Mouse (Mus musculus) urinary bladder, adult 2 months (tissue): ENCODE measurements at regions not wholly inside any gene's neighbourhood (a gene's known extent, or its start where the extent isn't known, plus 50 kb on each side); places are given as distances from the start of the nearest gene placed in this dataset.

Source experiments
- DNase-seq: peaks from one replicate; pipeline ENCODE4 v3.0.0; 2022; ENCODE audit warnings: low spot score

DNA sequence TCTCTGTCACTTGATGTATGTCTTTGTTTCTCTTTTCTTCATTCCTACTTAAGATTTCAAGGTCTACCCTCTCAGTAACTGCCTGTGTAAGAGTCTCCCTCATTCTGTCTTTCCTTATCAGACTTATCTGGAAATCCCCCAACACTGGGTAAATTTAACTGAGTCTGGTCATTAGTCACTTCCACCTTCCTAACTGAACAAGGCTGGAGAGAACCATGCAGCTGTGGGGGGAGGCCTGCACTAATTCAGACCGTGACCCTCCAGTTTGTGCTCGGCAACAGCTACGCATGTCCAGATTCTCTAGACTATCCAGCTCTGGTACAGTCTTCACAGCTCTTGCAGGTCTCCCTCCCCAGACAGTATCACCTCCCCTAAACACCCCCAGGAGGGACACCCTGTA is 103.3 kb downstream of the Prox1 start:
- no peak for DNase-seq

- no peak for DNase-seq
These were observed 104.1 kb downstream of the Prox1 start for GRCm38 (mm10) chr1:190066426-190066825.

DNA sequence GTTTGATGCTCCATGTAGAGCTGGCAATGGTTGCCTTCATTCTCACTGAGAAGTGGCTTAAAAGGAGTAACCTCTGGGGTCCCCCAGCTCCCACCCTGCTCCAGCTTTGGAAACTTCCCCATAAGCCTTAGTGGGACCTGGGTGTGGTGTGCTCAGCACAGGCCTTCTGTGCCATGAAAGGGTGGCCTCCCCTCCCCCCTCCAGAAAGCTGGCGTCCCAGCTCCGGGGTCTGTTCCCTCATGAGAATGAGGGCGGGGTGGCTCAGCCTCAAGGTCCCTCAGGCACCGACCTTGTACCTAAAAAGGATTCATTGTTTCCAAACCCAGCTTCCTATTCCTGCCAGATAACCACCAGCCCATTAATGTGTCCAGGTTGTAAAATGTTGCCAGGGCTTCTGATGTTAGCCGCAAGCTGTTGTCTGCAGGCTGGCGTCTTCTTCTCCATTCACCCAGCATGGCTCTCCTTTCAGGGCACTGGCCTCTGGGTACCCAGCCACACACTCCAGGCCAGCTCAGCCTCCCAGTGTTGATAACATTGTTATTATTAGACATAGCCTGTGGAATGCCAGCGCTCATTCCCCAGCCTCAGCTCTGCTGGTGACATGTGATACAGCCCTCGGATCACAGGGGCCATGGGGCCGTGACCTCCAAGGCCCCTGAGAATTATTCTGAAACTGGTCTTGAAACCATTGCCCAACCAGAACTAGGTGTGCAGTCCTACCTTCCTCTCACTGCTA is 108.8 kb downstream of the Prox1 start:
- DNase-seq = no peak

DNA sequence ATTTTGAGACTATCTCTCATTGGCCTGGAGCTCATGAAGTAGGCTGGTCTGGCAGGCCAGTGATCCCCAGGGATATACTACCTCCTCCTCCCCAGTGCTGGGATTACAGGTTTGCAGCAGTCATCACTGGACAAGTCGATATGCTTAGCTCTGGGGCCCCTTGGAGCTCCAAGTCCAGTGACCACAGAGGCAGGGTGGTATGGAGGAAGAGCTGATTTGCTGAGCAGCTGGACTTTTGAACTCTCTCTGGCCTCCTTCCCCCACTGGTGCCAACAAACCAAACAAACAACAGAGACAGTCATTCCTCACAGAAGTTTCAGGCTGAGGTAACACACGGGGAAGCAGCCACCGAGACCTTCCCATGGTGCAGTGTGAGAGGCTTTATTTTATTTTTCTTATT is 111.5 kb downstream of the Prox1 start:
- DNase-seq = no peak

- DNase-seq = no peak
These were observed 113.6 kb downstream of the Prox1 start for GRCm38 (mm10) chr1:190056931-190057330.

GRCm38 (mm10) chr1:190051903-190052302 is 118.6 kb downstream of the Prox1 start:
- no peak for DNase-seq

GRCm38 (mm10) chr1:190048521-190049170 is 121.9 kb downstream of the Prox1 start:
- DNase-seq = no peak

- no peak for DNase-seq
These were observed 123.3 kb downstream of the Prox1 start for GRCm38 (mm10) chr1:190047201-190047600.

DNA sequence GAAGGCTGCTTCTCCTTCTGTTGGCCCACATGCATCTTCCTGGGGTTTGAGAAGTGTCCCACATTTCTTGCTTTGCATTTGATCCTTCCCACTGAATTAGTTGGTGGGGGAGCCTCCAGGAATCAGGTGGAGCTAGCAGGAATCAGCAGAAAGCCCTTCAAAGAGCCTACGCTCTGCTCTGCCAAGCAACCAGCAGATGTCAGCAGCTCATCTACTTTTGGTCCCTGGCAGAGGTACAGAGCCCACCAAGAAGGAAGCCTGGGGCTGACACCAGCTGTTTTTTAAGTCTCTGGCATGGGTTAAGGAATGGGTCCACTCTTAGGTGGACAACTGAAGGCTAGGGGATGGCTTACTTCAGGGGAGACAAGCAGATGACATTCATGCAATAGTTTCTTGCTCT is 123.6 kb upstream of the Smyd2 start:
- no peak for DNase-seq

DNA sequence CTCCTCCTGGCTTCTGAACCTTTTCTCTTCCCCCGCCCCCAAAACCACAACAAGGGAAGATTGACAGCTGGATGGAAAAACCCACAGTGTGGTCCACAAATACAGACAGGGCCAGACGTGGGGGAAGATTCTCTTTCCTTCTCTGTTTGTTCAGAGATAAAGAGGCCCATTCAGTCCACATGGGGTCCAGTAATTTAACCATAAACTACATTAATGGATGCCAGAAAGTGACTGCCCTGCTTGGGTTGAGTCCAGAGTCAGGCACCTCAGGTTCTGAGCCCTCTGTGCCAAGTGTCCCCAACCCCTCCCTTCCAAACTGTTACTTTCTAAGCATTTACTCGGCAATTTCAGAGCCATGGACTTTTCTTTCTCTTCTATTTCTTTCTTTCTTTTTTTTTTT is 121.9 kb upstream of the Smyd2 start:
- DNase-seq = no peak

GRCm38 (mm10) chr1:190043156-190043555 is 121.0 kb upstream of the Smyd2 start:
- DNase-seq = no peak

DNA sequence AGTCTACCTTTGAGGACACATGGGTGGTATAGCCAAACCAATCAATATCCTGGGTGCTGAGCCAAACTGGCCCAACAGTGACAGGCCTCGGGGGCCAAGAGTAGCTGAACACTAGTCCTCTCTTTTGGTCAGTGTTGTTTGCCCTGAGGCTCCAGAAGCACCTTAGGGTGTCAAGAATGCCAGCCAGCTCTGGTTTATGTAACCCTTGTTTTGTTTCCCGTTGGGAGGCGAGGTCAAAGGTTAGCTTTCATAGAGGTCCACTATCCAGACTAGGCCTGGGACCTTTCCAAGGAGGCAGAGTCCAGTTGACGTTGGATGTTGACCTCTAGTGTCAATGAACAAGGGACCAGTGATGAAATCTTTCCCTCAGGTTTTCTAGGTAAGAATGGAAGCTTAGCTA is 120.0 kb upstream of the Smyd2 start:
- no peak for DNase-seq

DNA sequence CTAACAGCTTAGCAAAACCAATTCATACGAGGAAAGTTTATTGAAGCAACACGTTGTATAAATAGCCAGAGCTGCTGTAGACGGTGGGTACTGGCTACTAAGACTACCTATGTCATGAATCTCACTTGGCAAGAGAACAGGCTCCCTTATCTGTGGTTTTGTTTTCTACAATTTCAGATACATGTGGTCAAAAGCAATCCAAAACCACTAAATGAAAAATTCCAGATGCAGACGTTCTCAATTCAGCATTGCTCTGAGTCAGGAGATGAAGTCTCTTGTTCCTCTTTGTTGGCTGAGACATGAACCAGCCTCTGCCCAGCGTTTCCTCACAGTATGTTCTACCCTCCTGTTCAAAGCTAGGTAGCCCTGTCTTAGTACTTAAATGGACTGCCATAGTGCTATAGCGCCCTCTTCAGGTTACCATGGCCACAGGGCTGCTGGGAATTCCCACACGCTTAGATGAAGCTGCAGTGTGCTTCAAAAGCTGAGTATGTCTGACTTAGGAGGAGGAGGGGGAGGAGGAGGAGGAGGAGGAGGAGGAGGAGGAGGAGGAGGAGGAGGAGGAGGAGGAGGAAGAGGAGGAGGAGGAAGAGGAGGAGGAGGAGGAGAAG is 119.0 kb upstream of the Smyd2 start:
- DNase-seq = no peak

- no peak for DNase-seq
These were observed 115.9 kb upstream of the Smyd2 start for GRCm38 (mm10) chr1:190038046-190038445.

GRCm38 (mm10) chr1:190036726-190037125 is 114.6 kb upstream of the Smyd2 start:
- DNase-seq = no peak

GRCm38 (mm10) chr1:190035935-190036334 is 113.8 kb upstream of the Smyd2 start:
- DNase-seq = no peak

GRCm38 (mm10) chr1:190034091-190034490 is 111.9 kb upstream of the Smyd2 start:
- DNase-seq = no peak

GRCm38 (mm10) chr1:190027536-190027935 is 105.4 kb upstream of the Smyd2 start:
- no peak for DNase-seq

DNA sequence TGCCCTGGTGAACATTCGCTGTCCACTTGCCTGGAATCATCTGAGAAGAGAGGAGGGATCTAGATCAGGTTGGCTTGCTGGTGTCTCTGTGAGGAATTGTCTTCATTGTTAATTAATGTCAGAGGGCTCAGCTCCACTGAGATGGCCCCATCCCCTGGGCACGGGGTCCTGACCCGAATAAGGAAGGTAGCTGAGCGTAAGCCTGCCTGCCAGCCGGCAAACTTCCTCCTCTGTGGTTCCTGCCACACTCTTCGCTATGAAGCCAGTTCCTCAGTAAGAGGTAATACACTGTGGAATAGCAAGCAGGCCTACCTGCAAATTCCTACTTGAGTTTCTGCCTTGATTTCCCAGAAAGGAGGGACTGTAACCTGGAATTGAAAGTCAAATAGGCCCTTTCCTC is 87.3 kb upstream of the Smyd2 start:
- DNase-seq = no peak

DNA sequence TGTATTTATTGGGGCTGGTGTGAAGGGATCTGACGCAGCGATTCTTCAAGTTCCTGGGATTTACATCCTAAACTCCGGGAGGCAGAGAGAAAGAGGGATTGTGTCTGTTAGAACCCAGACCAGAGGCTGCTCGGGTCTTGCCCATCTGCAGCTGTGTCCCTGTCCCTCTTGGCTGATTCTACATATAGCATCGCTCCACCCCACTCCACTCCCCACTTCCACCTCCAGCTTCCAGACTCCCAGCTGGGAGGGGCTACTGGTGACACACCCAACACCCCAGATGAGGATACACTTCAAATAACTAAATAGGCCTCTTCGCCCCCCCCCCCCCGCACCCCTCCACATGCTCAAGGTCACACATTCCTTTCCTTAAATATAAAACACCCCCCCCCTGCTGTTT is 85.1 kb upstream of the Smyd2 start:
- no peak for DNase-seq

DNA sequence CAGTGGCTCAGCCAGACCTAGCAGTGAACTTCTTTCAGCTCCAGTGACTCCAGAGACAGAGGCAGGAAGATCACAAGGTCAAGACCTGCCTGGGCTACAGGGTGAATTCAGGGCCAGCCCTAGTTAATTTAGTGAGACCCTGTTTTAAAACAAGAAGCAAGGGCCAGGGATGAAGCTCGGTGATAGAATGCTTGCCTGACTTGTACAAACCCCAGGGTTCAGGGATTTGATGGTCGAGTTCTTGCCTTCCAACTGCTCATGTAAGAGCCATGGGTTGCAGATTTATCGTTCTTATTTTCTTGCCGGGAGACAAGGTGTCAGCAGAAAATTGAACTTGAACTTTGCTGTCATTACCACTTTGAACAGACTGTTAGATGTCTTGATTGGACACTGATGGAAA is 78.9 kb upstream of the Smyd2 start:
- no peak for DNase-seq

DNA sequence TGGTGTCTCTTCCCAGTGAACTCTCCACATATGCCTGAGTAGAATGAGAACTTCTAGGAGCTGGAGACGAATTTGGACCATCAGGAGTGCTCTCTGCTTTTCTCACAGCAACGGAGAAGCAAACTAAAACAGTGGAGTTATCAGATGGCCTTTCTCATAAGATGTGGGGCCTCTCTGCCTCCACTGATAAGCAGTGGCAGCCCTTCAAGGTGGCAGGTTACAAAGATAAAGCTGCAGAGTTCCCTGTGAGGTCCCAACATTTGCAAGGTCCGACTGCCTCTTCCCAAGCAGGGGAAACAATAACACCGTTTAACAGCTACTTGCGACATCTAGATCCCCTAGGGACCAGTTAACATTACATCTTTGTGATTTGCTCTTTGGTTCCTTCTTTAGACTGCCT is 71.5 kb upstream of the Smyd2 start:
- DNase-seq = no peak

GRCm38 (mm10) chr1:189993221-189993620 is 71.1 kb upstream of the Smyd2 start:
- DNase-seq = no peak
